Mouse (Mus musculus) testis, adult 2 months (tissue): ENCODE measurements at regions not wholly inside any gene's neighbourhood (a gene's known extent, or its start where the extent isn't known, plus 50 kb on each side); places are given as distances from the start of the nearest gene placed in this dataset.

Source experiments
- CTCF ChIP-seq: fragments of 200-500 bp; IDR thresholded peaks from 2 replicates; pipeline ENCODE4 v1.5.1; 2012; ENCODE audit warnings: low read depth, mild to moderate bottlenecking, inconsistent platforms, low read length, moderate library complexity; ENCODE audit not compliant: control insufficient read depth, insufficient read depth, insufficient replicate concordance
- POLR2A ChIP-seq: fragments of 200-500 bp; IDR thresholded peaks from 2 replicates; pipeline ENCODE4 v1.6.1; 2012; ENCODE audit warnings: low read depth, mild to moderate bottlenecking, inconsistent platforms, low read length, moderate library complexity; ENCODE audit not compliant: control insufficient read depth

- no peak for TF ChIP-seq CTCF
- no peak for TF ChIP-seq POLR2A
Measured at GRCm38 (mm10) chr2:61341254-61341653, 237.1 kb upstream of the Tank start.
